Mouse (Mus musculus) limb, embryonic 15.5 days (tissue): Measurements from ENCODE around the gene Wnt6. TPM values are rescaled to one million over a fixed set of nuclear protein-coding genes. Genes with fewer than 3 reads are reported as not detected.

Source experiments
- ATAC-seq: fragments of 200-750 bp; cut with Nextera tagmentation; 2 replicates; pipeline ENCODE4 v1.8.0; 2017; ENCODE audit warnings: low read depth, moderate TSS enrichment; ENCODE audit not compliant: insufficient number of reproducible peaks, low FRiP score, low TSS enrichment
- H3K27ac ChIP-seq: fragments of 300-500 bp; sonication (generic); 2 replicates; pipeline ENCODE4 v1.5.1; 2015; ENCODE audit warnings: moderate library complexity, mild to moderate bottlenecking, inconsistent platforms
- H3K27me3 ChIP-seq: fragments of 300-500 bp; sonication (generic); 2 replicates; pipeline ENCODE4 v1.6.1; 2015; ENCODE audit warnings: inconsistent platforms
- H3K36me3 ChIP-seq: fragments of 300-500 bp; sonication (generic); 2 replicates; pipeline ENCODE4 v1.6.1; 2015; ENCODE audit warnings: inconsistent platforms
- H3K4me1 ChIP-seq: fragments of 300-500 bp; sonication (generic); 2 replicates; pipeline ENCODE4 v1.6.1; 2015; ENCODE audit warnings: inconsistent platforms
- H3K4me2 ChIP-seq: fragments of 300-500 bp; sonication (generic); 2 replicates; pipeline ENCODE4 v1.6.1; 2015; ENCODE audit warnings: mild to moderate bottlenecking, inconsistent platforms
- H3K4me3 ChIP-seq: fragments of 300-500 bp; sonication (generic); 2 replicates; pipeline ENCODE4 v1.5.1; 2015; ENCODE audit warnings: mild to moderate bottlenecking, inconsistent platforms
- H3K9ac ChIP-seq: fragments of 300-500 bp; sonication (generic); 2 replicates; pipeline ENCODE4 v1.6.1; 2015; ENCODE audit warnings: inconsistent platforms
- H3K9me3 ChIP-seq: fragments of 300-500 bp; sonication (generic); 2 replicates; pipeline ENCODE4 v1.6.1; 2016; ENCODE audit warnings: inconsistent platforms
- WGBS: fragments of 180-500 bp; shearing (Covaris S2); methylation state at CpG from one replicate; pipeline ENCODE4 v1.1.7; 2015; 5-methylcytosine and 5-hydroxymethylcytosine counted together
- polyA plus RNA-seq: library from polyadenylated mRNA; unstranded; fragments of >200 nt; fragmentation: Nextera tagmentation; extraction: Ambion mirVana; gene quantifications from 2 replicates; pipeline ENCODE4 v1.2.1, GENCODE M21; 2015

The Wnt6 gene
- polyA plus RNA-seq: 49.5 and 53.6 TPM in 2 replicates

DNA sequence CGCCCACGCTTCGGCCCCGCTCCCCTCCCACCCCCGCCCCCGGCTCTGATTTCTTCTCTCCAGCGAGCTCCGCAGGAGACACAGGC, at the start of gene Wnt6:
Gene Wnt6, plus strand, starts transcription at position 48 of the 86 bp plus-strand sequence.
- H3K27ac ChIP-seq: peak within 1 kb of the TSS; percentile 59; the same call in 1 of the 2 replicates
- H3K9me3 ChIP-seq: no peaks in the 10 kb centered on the region
- ATAC-seq: no peak
- 6% methylated on average over 3 of the region's 8 CpGs for WGBS
- H3K36me3 ChIP-seq: no peaks in the 10 kb centered on the region
- H3K4me2 ChIP-seq: peak within 1 kb of the TSS; percentile 91
- H3K27me3 ChIP-seq: peaks cover 77% of the 10 kb centered on the region
- H3K9ac ChIP-seq: peak within 1 kb of the TSS; percentile 41
- peaks cover 41% of the 10 kb centered on the region for H3K4me1 ChIP-seq
- H3K4me3 ChIP-seq: peak within 1 kb of the TSS; percentile 50

DNA sequence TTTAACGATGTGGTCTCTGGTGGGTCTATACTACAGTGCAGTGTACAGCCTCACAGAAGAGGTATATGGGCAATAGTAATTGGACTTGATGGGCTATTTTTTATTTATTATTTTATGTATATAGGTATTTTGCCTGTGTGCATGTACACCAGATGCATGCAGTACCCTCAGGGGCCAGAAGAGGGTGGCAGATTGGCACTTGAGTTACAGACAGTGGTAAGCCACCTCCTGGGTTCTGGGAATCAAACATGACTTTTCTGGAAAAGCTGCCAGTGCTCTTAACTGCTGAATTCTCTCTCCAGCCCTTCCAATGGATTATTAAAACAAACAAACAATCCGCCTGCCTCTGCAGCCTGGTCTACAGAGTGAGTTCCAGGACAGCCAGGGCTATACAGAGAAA, 47.9 kb upstream of the Wnt6 start:
- Histone ChIP-seq H3K27me3 (no peaks in the 10 kb centered on the region), H3K4me3 (no peak overlapping the region), H3K4me1 (no peaks in the 10 kb centered on the region), H3K9me3 (no peaks in the 10 kb centered on the region), H3K9ac (no peak overlapping the region), H3K27ac (no peak overlapping the region), H3K36me3 (no peaks in the 10 kb centered on the region), H3K4me2 (no peak overlapping the region)
- ATAC-seq: no peak
- 83% methylated on average over 2 of the region's 2 CpGs for WGBS

DNA sequence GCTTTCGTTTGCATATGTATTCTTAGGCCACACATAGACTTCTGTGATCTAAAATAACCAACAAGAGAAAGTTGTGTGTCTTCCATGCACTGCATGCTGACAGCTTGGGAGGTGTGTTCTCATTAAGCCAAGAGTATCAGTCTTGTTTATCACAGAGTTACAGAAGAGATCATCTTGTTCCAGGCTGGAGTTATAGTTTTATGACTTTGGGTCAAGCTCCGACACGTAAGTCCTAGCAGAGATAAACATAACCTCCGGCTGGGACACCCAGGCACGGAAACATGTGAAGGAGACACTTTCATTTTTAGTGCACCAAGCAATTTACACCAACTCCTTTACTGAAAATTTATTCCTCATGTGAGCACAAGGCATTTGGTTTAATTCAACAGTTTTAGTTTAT, 45.6 kb upstream of the Wnt6 start:
- Histone ChIP-seq H3K9ac (no peak overlapping the region), H3K36me3 (no peaks in the 10 kb centered on the region), H3K27me3 (no peaks in the 10 kb centered on the region), H3K9me3 (no peaks in the 10 kb centered on the region), H3K4me3 (no peak overlapping the region), H3K27ac (no peak overlapping the region), H3K4me2 (no peak overlapping the region), H3K4me1 (no peaks in the 10 kb centered on the region)
- WGBS: 57% methylated on average over 5 of the region's 5 CpGs
- no peak for ATAC-seq

DNA sequence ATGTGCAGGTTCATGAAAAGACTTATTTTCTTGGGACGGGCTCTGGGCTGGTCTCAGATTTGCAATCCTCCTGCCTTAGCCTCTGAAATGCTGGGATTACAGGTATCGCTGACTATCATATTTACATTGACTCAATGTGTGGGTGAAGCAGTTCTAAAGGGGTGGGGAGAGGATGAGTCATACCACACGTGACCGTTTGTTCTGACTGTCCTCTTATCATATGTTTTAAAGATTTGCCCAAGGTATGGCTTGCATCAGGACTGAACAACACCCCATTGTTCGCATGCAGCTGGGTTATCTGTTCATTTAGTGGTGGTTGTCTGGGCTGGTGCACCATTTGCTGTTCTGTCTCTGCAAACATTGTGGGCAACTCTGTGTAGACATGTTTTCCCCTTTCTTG, 45.0 kb upstream of the Wnt6 start:
- no peak overlapping the region for H3K4me2 ChIP-seq
- H3K9me3 ChIP-seq: no peaks in the 10 kb centered on the region
- no peaks in the 10 kb centered on the region for H3K36me3 ChIP-seq
- no peak overlapping the region for H3K9ac ChIP-seq
- ATAC-seq: no peak
- no peak overlapping the region for H3K27ac ChIP-seq
- 68% methylated on average over 5 of the region's 5 CpGs for WGBS
- H3K4me1 ChIP-seq: no peaks in the 10 kb centered on the region
- no peak overlapping the region for H3K4me3 ChIP-seq
- H3K27me3 ChIP-seq: no peaks in the 10 kb centered on the region

DNA sequence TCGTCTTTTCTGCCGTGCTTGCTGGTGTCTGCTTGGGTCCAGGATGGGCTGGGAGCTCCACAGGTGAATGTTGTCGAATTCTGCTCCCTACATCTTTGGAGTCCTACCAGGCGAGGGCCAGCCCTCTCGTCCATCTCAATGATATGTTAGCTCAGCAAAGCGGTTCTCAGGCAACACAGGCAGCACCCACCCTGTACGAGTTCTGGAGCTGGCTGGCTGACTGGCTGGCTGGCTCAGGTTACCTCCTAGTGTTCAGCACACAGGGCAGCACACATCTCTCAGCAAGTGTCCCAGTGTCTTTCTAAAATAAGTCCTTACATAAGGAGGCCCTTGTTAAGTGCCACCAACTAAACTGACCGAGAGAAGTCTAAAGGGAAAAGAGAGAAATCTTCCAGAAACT, 43.2 kb upstream of the Wnt6 start:
- Histone ChIP-seq H3K9ac (no peak overlapping the region), H3K9me3 (no peaks in the 10 kb centered on the region), H3K4me3 (no peak overlapping the region), H3K4me2 (no peak overlapping the region), H3K27ac (no peak overlapping the region), H3K36me3 (no peaks in the 10 kb centered on the region), H3K27me3 (no peaks in the 10 kb centered on the region), H3K4me1 (no peaks in the 10 kb centered on the region)
- WGBS: 66% methylated on average over 8 of the region's 8 CpGs
- no peak for ATAC-seq

DNA sequence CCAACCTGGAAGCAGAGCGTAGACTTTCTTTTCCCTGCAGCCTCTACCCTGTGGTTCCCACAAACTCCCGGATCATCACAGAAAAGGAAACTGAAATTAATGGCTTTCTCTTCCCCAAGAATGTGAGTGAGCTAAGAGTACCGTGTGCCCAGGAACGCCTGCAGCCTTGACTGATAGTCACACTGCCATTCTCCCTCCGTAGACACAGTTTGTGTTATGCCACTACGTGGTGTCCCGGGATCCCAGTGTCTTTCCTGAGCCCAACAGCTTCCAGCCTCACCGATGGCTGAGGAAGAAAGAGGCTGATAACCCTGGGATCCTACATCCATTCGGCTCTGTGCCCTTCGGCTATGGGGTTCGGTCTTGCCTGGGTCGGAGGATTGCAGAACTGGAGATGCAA, 34.7 kb upstream of the Wnt6 start:
- H3K27ac ChIP-seq: no peak overlapping the region
- no peaks in the 10 kb centered on the region for H3K36me3 ChIP-seq
- H3K4me3 ChIP-seq: no peak overlapping the region
- WGBS: 90% methylated on average over 12 of the region's 12 CpGs
- ATAC-seq: no peak
- no peaks in the 10 kb centered on the region for H3K27me3 ChIP-seq
- no peaks in the 10 kb centered on the region for H3K4me1 ChIP-seq
- H3K9me3 ChIP-seq: no peaks in the 10 kb centered on the region
- no peak overlapping the region for H3K9ac ChIP-seq
- no peak overlapping the region for H3K4me2 ChIP-seq

DNA sequence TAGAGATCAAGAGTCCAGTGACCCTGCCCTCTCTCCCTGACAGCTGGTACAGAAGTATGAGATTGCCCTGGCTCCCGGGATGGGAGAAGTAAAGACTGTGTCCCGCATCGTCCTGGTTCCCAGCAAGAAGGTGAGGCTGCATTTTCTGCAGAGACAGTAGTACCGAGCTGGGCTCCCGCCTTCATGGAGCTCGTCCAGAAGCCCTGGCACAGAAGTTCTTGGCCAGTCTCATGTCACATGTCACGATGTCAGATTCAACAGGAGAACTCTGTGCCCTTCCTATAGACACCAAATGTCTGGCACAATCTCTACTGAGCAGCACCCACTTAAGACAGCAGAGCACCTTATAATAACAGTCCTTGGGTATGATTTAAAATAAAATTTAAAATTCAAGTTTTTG, 34.2 kb upstream of the Wnt6 start:
- Histone ChIP-seq H3K4me1 (no peaks in the 10 kb centered on the region), H3K4me3 (no peak overlapping the region), H3K9ac (no peak overlapping the region), H3K27ac (no peak overlapping the region), H3K36me3 (no peaks in the 10 kb centered on the region), H3K27me3 (no peaks in the 10 kb centered on the region), H3K9me3 (no peaks in the 10 kb centered on the region), H3K4me2 (no peak overlapping the region)
- WGBS: 88% methylated on average over 7 of the region's 7 CpGs
- no peak for ATAC-seq

DNA sequence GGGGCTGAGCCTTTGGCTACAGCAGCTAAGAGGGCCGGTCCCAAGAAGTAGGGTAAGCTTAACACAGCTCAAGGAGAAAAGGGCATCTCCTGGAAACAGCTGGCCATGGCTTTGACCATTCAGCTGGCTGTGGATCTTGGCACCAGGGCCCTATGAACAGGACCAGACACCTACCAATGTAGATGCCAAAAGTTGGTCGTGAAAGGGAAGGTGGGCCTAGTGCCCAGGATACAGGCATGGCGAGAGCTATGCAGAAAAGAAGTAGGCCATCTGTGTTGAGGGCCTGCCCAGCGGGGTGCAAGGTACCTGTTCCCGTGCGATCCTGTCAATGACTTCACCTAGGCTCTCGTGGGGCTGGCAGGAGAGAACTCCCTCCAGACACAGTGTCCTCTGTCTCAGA, 30.8 kb upstream of the Wnt6 start:
- no peak overlapping the region for H3K4me2 ChIP-seq
- no peaks in the 10 kb centered on the region for H3K4me1 ChIP-seq
- no peak overlapping the region for H3K27ac ChIP-seq
- H3K9ac ChIP-seq: no peak overlapping the region
- no peak overlapping the region for H3K4me3 ChIP-seq
- no peaks in the 10 kb centered on the region for H3K9me3 ChIP-seq
- no peaks in the 10 kb centered on the region for H3K36me3 ChIP-seq
- H3K27me3 ChIP-seq: no peaks in the 10 kb centered on the region
- no peak for ATAC-seq
- 75% methylated on average over 7 of the region's 7 CpGs for WGBS

DNA sequence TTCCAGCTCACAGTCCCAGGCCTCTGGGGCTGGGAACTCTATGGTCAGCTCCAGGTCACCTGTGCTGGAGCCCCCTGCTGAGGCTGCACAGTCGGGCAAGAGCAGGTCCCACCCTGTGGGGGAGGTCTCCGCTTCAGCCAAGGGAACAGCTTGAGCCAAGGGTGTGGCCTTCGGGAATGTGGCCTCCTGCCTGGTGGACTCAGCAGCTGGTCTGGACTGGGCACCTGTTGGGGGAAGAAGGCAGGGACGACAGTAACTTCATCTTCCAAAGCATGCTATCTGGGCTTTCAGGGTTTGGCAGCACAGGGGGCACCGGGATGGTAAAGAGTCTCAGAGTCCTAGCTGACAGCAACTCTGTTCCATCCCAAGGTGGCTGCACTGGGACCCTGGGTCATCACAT, 24.4 kb upstream of the Wnt6 start:
- no peak; the same call in 1 of the 2 replicates for ATAC-seq
- no peaks in the 10 kb centered on the region for H3K9me3 ChIP-seq
- H3K27me3 ChIP-seq: peaks cover 21% of the 10 kb centered on the region; the same call in 1 of the 2 replicates
- no peak overlapping the region for H3K4me2 ChIP-seq
- peaks cover 11% of the 10 kb centered on the region for H3K4me1 ChIP-seq
- H3K36me3 ChIP-seq: no peaks in the 10 kb centered on the region
- H3K4me3 ChIP-seq: no peak overlapping the region
- no peak overlapping the region for H3K9ac ChIP-seq
- H3K27ac ChIP-seq: no peak overlapping the region
- 68% methylated on average over 5 of the region's 5 CpGs for WGBS

DNA sequence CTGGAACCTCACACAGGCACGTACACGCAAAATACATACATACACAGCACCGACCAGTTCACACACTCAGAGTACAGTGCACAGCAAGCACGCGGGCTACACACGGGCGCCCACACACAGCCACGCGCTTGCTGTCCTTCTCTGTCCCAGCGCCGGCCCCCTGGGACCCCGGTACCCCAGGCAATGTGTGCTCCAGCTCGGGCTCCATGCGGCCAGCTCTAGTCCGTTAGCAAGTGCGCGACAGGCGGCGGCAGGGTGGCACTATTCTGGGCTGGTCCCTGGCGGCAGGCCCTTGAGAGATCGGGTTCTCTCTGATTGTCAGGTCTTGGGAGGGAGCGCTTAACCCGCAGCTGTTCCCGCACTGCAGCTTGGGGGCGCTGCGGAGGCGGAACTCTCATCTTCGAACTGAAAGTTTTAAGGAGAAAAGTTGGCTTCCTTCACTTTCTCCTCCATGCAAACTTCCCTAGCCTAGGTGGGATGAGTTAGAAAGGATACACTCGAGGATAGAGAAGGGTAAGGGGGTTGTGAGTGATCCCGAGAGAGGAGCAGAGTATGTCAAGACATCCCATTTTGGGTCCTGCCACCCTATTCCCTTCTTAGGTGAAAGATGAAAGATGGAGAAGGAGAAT, 22.9 kb upstream of the Wnt6 start, which contains the start of gene Prkag3:
Gene Prkag3, minus strand, starts transcription at position 579 of the 629 bp plus-strand sequence.
- Histone ChIP-seq H3K27me3 (peaks cover 21% of the 10 kb centered on the region; the same call in 1 of the 2 replicates), H3K27ac (peak within 1 kb of the TSS; percentile 29; the same call in 1 of the 2 replicates), H3K36me3 (no peaks in the 10 kb centered on the region), H3K9me3 (no peaks in the 10 kb centered on the region), H3K4me3 (peak within 1 kb of the TSS; percentile 26), H3K9ac (no peak within 1 kb of the TSS), H3K4me1 (peaks cover 11% of the 10 kb centered on the region), H3K4me2 (peak within 1 kb of the TSS; percentile 46)
- no peak for ATAC-seq
- 8% methylated on average over 30 of the region's 30 CpGs for WGBS

DNA sequence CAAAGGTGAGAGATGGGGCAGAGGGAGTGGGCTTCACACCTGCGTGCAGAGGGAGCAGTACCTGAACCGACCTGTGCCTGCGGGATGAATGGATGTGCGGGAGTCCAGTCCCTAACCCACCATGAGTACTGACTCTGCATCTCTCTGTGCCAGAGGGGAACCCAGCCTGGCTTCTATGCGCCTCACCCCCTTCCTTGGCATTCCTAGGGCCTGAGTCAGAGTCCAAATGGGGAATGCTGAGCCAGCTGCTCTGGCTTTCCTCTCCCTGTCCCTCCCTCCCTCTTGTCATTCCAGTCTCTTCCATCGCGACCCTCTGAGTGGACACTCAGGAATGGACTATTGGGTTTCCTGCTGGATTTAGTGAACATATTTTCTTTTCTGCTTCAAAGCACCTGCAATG, 22.4 kb upstream of the Wnt6 start:
- H3K9me3 ChIP-seq: no peaks in the 10 kb centered on the region
- no peak overlapping the region for H3K9ac ChIP-seq
- H3K36me3 ChIP-seq: no peaks in the 10 kb centered on the region
- peaks cover 21% of the 10 kb centered on the region; the same call in 1 of the 2 replicates for H3K27me3 ChIP-seq
- H3K4me2 ChIP-seq: no peak overlapping the region
- 59% methylated on average over 7 of the region's 7 CpGs for WGBS
- peak; percentile 63; the same call in 1 of the 2 replicates for ATAC-seq
- no peak overlapping the region for H3K4me3 ChIP-seq
- no peak overlapping the region for H3K27ac ChIP-seq
- H3K4me1 ChIP-seq: peaks cover 11% of the 10 kb centered on the region

DNA sequence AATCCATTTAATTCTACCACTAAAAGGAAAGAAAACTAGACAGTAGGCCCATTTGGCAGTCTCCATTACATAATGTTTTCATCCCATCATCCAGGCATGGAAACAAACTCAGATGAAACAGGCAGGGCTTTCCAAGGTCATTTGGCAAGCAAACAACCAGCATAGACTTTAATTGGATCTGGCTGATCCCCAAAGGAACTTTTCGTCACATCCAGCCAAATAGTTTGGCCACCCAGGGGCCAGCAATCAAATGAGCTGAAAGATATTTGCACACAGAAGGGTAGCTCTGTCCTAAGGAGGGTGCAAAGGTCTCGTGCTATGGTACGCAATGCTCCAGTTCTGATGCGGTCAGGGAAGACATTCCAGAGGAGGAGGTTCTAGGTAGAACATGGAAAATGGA, 21.0 kb upstream of the Wnt6 start:
- H3K4me3 ChIP-seq: no peak overlapping the region
- H3K27me3 ChIP-seq: peaks cover 21% of the 10 kb centered on the region; the same call in 1 of the 2 replicates
- H3K27ac ChIP-seq: no peak overlapping the region
- H3K9ac ChIP-seq: no peak overlapping the region
- no peak overlapping the region for H3K4me2 ChIP-seq
- WGBS: 75% methylated on average over 4 of the region's 4 CpGs
- peaks cover 11% of the 10 kb centered on the region for H3K4me1 ChIP-seq
- no peak for ATAC-seq
- no peaks in the 10 kb centered on the region for H3K36me3 ChIP-seq
- no peaks in the 10 kb centered on the region for H3K9me3 ChIP-seq

DNA sequence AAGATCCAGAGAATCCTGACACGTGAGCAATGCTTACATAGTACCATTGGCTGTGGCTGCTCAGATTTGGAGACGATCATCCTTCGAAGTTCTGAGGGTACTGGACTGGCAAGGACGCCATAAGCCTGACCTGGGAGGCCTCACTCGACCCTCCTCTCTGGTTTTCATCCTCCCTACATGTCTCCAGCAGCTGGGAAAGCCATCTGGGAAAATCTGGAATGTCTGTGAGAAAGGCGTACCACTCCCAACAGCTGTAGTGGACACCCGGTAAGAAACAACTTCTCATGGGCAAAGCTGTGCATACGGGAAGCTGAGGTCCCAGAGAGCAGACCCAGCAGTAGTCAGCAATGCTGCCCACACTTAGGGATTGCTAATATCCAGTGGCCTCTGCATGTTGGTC, 19.5 kb upstream of the Wnt6 start:
- Histone ChIP-seq H3K27ac (no peak overlapping the region), H3K36me3 (no peaks in the 10 kb centered on the region), H3K9ac (no peak overlapping the region), H3K27me3 (peaks cover 20% of the 10 kb centered on the region; the same call in 1 of the 2 replicates), H3K4me1 (peaks cover 11% of the 10 kb centered on the region), H3K4me2 (no peak overlapping the region), H3K4me3 (no peak overlapping the region), H3K9me3 (no peaks in the 10 kb centered on the region)
- no peak for ATAC-seq
- 79% methylated on average over 8 of the region's 8 CpGs for WGBS
